Mouse (Mus musculus): ENCODE measurements around the gene Tacc2.

The Tacc2 gene

DNA sequence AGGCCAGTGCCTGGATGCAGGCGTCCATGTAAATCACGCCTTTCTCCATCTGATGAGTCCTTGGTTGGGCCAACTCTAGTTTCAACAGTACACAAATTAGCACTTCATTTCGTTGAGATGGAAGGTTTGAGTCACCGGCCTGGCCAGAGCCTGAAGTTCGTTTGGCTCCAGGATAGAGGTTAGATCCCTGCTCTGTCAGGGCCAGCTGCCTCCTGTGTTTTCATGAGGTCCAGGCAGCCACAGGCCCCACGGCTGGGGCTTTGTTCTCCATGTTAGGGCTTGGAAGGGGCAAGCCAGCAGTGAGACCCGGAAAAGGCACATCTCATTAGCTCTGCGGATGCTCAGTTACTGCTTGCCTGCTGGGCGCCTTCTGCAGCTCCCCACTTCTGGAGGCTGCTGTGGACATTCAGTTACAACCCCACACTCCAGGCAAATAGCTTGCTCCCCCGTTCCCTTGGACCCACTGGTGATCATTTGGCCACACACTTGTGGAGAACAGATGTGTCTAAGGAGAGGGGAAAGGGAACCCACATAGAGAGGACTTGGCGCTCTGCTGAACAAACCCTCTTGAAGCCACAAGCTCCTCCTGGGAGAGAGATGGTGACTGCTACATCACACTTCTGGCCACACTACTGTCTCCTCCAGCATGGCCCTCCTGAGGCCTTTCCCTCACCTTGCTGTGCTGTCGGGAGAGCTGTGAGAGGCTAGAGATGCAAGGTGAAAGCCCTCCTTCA, 100.5 kb downstream of the Tacc2 start:
- no peak for DNase-seq (ENCODE audit: low read depth in 1 of 2, low spot score in 2 of 2)

DNA sequence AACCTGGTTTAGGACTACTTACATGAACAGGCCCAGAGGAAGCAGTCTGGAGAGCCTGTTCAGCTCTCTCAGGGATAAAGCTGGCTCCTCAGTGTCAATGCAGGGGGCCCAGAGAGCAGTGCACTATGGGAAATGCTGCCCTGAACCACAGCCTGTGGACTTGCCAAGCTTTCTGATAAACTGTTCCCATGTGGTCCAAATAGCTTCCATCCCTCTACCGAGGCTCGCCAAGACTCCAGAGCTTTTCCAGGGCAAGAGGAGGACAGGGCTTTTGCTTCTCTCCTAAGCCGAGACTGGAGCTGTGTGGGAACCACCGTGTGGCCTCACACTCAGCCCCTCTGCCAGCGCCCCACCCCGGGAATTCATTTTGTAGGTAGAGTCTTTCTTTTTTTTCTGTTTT, 101.2 kb downstream of the Tacc2 start:
- DNase-seq (ENCODE audit: low read depth in 1 of 2, low spot score in 2 of 2): no peak

DNA sequence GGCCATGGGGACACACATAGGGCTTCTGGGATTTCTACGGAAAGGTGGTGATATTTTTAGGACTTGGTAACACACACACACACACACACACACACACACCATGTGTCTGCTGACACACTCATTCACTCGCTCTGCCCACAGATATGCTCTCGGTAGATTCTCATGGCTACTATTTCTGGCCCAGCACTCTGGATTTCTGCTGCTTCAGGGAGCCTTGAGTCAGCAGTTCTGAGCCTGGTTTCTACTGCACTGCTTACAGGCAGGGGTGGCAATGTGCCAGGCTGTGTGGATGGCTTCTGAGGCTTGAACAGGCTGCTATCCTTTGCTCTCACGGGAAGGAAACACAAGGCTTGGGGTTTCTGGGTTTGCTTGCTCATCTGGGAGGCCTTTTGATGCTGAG, 104.6 kb downstream of the Tacc2 start:
- DNase-seq (ENCODE audit: low read depth in 1 of 2, low spot score in 2 of 2): no peak

DNA sequence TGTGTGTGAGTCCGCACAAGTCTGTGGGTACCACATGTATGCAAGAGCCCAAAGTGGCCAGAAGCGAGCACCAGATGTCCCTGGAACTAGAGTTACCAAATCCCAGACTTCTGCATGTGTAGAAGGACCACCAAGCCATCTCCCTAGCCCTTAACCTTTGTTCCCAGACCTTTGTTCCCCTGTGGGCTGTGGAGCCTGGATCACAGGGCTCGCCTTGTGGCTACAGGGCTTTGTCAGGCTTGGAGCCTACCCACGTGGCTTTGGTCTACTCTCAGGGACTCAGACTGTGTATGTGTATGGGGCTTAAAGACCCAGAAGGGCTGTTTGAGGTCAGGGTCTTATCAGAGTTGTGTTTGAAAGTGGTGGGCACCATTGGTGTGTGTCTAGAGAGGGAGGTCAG, 111.4 kb downstream of the Tacc2 start:
- DNase-seq (ENCODE audit: low read depth in 1 of 2, low spot score in 2 of 2): no peak

DNA sequence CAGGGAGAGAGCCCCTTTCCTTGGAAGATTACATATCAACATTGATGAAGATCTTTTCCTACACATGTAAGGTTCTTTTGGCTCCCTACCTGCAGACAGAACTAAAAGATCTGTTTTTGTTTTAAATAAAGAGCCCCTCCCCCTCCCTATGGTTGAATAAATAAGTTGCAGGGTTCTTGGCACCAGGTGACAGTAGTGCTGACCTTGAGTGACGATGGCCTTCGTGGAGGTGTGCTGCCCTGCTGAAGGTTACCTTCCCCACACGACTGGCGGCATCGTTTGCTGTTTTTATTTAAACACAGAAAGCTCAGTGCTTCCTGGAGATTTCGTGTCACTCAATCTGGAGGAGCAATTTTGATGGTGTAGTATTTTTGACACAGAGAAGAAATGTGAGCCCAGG, 113.6 kb downstream of the Tacc2 start:
- DNase-seq (ENCODE audit: low read depth in 1 of 2, low spot score in 2 of 2): no peak

DNA sequence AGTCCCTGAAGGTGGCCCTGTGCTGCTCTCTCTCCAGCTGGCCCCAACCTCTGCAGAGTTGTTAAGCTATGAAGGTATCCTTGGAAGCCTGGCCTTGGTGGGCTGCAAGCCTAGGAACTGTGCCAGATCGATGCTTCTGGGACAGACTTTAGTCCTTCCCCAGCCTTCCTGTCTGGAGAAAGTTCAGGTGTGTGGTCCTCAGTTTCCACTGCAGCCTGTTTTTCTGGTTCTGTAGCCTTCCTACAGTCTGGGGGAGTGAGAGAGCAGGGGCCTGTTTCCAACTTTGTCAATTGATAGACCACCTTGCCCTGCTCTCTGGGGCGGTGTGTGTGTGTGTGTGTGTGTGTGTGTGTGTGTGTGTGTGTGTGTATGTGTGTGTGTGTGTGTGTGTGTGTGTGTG, 114.7 kb downstream of the Tacc2 start:
- no peak for DNase-seq (ENCODE audit: low read depth in 1 of 2, low spot score in 2 of 2)

DNA sequence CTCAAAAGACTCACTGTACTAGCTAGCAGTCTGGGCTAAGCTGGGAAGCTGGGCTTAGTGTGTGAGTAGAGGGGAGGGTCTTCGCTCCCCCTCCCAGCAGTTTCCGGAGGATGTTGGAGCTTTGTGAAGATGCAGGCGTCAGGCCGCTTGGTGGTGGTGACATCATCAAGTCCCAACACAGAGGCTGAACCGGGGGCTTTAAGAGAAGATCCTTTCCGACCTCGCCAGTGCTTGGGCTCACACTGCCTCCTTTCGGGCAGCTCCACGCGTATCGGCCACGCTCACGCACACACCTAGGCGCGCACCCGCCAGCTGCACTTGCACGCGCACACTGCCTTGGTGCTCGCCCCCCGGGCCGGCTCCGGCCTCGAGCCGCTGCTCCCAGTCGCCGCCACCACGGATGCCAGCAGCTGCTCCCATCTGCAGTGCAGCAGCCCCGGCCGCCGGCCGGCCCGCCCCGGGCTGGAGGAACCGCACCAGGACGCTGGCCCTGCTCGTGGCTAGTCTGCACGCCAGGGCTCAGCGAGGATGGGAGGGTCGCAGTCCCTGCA, 115.2 kb downstream of the Tacc2 start:
- DNase-seq (ENCODE audit: low read depth in 1 of 2, low spot score in 2 of 2): no peak

DNA sequence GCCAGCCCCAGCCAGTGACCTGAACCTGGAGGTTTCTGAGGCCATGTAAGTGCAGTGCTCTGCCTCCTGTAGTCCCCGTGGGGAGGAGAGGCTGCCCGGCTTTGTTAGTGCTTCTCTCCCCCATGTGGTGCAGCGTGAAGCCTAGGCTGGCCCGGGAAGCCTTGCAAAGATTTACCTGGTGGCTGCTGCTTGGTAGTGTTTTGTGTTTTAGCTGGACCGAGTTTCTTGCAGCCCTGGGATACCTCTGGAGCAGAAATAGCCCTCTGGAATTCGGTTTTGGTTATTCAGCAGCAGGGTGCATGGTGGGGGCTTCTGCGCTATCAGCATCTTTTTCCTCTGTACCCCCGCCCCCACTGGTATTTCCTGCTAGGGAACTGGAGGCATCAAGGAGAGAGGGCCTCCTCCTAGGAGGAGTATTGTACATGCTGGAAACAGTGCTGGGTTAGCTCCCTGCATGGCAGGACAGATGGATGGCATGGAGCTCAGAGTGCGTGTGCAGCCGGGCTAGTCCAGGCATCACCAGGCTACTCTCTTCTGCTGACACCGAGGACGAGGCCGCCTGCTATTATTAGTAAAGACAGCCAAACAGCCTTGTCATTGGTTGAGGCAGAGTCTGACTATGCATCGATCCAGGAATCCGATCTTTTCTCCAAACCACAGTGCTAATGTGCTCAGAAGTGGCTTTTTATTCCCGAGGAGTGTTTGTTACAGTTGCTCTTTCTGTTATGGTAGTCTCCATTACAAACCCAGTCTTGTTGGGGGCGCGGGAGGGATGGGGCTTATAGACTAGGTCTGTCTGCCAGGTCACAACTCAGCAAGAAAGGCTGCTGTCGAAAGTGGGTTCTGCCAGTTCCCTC, 115.9 kb downstream of the Tacc2 start:
- DNase-seq (ENCODE audit: low read depth in 1 of 2, low spot score in 2 of 2): no peak

DNA sequence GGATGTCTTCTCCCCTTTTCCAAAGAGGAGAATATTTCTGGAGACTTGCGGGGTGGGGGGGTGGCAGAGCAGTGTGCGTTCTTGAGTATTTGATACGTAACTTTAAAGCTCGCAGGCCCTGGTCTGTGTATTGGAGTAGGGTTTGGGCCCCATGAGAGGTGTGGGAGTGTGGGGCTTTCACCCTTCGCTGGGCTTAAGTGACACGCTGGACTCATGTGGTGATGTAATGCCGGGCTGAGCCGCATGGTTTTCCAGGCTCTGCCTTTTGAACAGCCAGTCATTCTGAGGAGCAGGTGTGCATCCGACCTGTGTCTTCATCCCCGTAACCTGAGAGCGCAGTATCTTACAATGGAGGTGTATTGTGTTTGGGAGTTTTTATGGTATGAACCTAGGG, 116.6 kb downstream of the Tacc2 start:
- no peak for DNase-seq (ENCODE audit: low read depth in 1 of 2, low spot score in 2 of 2)

DNA sequence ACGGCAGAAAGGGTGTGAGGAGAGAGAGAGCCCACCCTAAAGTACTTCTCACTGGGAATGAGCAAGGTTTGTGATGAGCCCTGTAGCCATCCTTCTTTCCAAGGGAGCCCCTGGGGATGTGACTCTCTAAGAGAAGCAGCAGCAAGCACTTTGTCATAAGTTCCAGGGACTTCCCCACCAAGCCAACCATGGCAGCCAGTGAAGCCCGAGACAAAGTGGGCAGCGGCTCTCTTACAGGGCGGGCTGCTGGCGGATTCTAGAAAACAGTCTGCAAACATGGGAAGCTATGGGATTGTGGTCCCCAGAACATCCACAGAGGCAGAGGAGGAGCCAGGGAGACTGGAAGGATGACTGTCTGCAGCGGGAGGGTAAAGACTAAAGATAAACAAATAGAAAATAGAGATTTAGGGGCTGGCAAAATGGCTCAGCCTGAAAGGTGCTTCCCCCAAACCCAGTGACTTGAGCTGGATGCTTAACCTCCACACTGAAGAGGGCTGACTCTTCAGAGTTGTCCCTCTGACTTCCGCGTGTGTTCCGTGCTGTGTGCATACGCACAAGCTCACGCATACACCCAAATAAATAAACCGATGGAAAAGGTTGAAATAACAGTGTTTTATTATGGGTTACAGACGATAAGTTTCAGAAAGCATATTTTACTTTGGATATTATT, 118.6 kb downstream of the Tacc2 start:
- DNase-seq (ENCODE audit: low read depth in 1 of 2, low spot score in 2 of 2): no peak

DNA sequence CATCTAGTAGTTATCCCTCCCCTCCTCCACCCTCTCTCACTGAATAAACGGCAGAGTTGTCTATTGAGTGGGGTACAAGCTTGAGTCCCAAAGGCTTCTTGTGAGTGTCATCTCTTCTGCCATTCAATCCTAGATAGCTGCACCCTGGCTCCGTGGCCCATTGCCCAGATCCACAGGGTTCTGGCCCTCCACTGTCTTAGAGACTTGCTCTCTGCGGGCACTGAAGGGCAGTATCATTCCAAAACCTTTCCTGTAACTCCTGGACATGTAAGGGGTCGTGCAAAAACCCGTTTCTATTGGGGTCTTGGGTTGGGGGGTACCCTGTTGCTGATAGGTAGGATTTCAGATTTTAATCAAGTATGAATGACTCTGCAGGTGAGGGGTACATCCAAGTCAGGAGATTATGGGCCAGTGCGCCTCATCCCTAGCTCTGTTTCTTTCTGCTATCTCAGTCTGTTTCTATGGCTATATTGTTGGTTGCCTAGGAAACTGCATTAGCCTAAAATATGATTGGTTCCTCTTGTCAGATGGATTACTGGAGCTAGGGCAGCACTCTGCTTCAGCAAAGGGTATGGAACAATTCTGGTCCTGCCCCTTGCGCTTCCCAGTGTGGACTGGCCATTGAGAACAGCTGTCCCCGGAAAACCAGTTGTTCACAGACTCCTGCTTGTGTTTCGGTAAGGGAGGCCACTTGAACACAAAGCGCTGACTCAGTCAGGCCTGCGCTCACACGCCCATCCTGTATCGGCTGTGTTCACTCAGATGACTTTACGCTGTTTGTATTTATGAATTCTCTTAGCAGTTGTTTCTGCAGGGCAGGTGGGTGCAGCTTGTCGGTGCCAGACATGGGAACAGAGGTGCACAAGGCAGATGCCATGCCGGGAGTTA, 119.4 kb downstream of the Tacc2 start:
- no peak for DNase-seq (ENCODE audit: low read depth in 1 of 2, low spot score in 2 of 2)

DNA sequence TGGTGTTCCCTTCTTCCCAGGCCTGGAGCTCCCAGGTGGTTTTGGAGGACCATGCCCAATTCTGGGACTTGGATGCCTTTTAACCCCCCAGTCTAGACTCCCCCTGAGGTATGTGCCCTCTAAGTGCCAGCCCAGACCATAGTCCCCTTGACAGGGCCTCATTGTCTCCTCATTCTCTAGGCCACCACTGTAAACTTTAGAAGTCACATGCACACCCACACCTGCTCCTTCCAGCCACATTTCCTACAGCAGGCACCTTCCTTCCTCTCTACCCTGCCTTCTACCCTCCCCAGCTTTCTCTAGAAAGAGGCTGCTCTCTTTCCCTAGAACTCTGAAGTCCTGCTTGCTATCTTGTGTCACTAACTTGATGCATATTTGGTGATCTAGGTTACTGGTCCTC, 121.2 kb downstream of the Tacc2 start:
- DNase-seq (ENCODE audit: low read depth in 1 of 2, low spot score in 2 of 2): no peak

DNA sequence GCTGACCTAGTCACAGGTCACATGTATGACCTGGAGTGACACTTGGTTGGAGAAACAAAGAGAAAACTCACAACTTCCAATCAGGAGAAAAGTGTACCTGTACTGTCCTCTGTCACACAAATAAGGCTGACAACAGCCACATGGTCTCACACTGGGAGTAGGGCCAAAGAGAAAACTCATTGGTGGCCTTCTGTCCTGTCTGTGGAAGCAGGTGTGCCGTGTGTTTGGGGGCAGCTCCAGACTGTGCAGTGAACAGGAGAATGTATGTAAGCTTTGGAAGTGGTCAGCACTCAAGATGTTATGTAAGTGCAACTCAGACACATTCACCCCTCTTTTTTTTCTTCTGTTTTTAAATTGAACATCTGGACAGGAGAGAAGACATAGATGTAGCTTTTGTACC, 124.1 kb downstream of the Tacc2 start:
- no peak for DNase-seq (ENCODE audit: low read depth in 1 of 2, low spot score in 2 of 2)

DNA sequence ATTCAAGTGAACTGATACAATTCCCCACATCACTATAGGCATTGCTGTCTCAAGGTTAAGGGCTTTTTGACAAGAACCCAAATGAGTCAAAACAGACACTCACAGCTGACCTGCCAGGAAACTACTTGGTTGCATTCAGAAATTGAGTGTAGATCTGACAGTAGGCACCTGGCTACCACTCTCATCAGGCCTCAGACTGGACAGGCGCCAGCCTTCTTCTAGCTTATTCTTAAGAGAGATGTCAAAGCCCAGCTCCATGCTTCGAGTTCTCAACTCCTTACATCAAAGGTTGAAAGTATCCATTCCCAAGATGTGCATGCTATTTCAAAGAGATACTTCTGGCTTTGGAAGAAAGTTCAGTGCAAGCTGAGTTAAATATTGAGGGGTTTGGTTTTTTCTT, 128.0 kb downstream of the Tacc2 start:
- DNase-seq (ENCODE audit: low read depth in 1 of 2, low spot score in 2 of 2): no peak

DNA sequence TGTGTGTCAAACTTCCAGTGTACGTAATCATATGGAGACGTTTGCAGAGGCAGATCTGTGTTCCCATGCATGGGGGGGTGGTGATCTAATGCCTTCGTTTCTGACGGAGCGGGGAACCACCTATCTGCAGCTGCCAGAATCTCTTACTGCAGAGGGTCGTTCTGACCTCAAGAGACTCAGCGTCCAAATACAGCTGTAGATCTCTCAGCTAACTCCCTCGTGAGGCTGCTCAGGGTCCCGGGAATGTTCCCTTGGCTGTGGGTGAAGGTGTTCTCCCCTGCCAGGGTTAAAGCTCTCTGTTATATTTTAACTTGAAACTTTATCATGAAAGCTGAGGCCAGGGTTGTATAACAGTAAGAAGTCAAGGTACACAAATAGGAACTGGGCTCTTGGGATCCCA, 131.7 kb downstream of the Tacc2 start:
- no peak for DNase-seq (ENCODE audit: low read depth in 1 of 2, low spot score in 2 of 2)

DNA sequence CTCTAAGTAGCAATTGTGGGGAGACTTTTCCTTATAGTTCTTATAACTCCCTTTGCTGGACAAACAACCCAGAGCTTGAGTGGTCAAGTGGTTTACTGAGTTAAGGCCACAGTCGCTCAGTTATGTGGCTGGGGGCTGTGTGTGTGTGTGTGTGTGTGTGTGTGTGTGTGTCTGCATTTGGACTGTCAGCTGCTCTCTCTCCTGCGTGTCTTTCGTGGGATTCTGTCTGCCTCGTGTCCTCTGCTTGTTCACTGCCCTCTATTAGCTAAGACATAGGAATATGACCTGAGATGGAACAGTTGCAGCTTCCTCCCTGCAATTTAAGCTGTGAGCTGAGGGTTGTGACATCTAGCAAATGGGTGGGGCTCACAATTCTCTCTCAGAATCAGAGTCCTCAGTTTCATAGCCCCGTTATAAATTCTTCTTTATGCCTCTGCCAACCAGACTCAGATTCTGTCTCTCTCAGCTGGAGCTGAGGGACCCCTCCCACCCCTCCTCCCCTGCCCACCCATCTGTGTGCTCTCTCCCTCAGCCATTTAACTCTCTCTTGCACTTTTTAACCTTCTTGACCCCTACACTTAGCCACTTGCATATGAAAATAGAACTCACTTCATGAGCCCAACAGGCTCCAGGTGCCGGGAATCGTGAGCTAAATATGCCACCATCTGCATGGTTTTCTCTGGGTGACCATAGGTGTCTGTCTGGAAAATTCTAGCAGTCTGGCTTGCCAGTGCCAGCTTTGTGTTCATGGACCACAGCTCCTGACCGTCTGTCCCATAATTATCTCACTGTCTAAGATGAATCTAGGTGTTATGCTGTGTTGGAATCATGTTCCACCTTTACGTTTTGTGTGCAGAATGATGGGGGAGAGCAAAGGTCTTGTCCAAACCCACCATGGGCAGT, 132.4 kb downstream of the Tacc2 start:
- no peak for DNase-seq (ENCODE audit: low read depth in 1 of 2, low spot score in 2 of 2)

DNA sequence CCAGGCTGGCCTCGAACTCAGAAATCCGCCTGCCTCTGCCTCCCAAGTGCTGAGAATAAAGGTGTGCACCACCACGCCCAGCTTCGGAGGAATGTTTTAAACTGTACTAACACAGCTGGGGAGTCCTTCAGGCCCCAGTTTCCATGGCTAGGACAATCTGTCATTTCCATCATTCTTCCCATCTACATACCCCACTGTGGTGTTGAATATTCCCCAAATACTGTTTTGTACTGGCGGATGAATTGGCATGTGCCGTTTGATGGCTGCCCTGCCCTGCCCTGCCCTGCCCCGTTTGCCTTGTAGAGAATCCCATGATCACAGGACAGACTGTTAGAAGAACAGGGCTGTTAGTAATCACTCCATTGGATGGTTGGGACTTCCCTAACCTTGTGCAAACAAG, 134.6 kb downstream of the Tacc2 start:
- no peak for DNase-seq (ENCODE audit: low read depth in 1 of 2, low spot score in 2 of 2)

DNA sequence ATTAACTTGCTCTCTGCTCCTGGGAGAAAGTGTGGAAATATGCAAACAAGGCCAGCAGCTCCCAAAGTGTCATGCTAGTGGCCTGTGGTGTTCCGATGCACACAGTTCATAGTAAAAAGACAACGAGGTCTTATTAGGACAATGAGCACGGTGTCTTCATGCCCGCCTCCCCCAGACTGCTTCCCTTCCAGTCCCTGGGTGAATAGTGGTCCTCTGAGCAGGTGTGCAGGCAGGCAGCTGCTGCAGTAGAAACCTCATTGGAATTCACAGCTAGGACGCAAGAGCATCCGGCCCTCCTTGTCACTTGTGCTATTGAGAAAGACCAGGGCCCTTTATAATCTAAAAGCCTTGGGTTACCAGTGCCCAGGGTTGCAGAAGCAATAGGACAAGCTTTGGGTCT, 136.1 kb downstream of the Tacc2 start:
- no peak for DNase-seq (ENCODE audit: low read depth in 1 of 2, low spot score in 2 of 2)

DNA sequence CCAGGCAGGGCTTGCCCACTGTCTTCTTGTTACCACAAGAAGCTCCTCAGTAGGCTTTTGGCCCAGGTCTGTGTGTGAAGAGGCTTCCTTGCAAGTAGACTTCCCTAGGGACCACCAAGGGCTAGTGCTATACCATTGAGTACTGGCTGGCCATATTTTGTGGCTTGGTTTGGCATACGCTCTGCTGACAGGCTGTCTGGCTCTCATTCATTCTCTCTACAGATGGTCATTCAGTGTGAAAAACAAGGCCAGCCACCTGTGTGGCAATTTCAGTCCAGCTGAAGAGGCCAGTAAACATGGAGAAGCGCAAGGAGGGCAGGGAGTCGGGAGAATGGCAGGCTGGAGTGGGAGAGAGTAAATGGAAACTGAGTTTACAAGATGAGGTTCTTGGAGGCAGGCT, 138.2 kb downstream of the Tacc2 start:
- DNase-seq (ENCODE audit: low read depth in 1 of 2, low spot score in 2 of 2): no peak

DNA sequence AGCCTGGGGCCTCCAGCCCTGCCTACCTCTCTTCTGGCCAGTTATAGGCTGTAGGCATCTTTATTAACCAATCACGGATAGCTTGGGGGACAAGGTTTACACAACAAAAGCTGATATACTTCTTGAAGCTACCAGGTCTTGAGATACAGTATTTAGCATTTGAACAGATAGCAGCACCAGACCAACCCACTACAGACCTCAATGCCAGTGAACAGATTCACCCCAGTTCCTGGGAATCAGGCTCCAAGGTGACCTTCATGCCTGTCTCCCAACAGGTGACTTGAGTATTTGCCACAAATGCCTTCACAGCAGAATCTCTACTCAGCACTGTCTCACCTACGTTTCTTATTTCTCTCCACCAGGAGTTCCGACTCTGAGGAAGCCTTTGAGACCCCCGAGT, 139.1 kb downstream of the Tacc2 start:
- DNase-seq (ENCODE audit: low read depth in 1 of 2, low spot score in 2 of 2): no peak

All from monocyte, adult 2 months (primary cell).